Mouse (Mus musculus) adrenal gland, postnatal 36 days (tissue): ENCODE measurements at regions not wholly inside any gene's neighbourhood (a gene's known extent, or its start where the extent isn't known, plus 50 kb on each side); places are given as distances from the start of the nearest gene placed in this dataset.
"Not testable (repeated sequence)": the region's sequence is repeated elsewhere in the genome, so short reads cannot be mapped to it uniquely, and the experiment has no call there.

Experiments used
- DNase-seq, 2 experiments: peaks; one replicate each; pipeline ENCODE4 v3.0.0; 2021; ENCODE audit warnings: mixed read lengths in 1 of 2

DNA sequence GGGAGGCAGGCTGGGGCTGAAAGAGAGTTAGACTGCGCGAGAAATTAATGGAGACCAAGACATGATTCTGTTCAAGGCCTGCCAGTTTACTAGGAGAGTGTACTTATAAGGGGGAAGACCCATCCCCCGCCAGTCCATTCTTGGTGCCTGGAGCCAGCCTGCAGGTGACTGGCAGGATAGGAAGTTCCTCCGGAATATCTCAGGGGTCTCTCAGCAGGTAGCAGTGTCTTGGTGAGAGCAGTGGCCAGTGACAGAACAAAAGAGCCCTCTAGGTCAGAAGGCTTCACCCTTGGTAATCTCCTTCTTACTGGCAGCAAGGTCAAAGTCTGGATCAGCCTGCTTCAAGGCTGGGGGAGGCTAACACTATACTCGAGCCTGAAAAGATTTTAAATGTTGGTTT, 83.7 kb upstream of the Zfp804b start:
- no peak for DNase-seq

DNA sequence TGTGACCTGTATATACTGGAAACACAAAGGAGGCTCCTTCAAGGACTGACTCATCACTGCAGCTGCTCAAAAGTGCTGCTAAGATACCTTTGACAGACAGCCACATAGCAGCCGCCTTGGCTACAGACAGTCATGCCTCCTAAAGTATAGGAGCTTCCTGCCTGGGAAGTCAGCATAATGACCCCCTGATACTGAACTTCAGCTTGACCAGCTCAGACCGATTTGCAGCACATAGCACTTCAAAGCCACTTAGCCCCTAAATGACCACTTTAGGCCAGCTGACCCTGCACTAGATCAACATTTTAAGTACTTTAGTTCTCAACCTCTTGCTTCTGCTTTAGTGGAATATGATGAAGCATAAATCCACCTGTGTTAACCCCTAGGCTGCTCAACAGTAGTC, 91.9 kb upstream of the Zfp804b start:
- no peak for DNase-seq

DNA sequence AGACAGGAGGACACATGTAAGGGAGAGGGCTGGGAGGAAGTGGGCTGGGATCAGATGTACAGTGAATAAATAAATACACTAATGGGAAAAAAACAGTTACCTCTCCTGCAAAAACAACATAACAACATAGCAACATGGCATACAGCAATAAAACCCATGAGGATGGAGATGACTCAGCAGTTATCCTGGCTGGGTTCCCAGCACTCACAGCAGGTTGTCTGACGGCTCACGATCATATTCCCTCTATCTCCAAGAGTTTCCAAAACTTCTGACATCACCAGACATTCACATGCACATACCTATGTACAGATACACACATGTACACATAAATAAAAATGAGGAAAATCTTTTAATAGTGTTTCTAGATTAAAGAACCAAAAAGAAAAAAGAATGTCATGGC, 103.4 kb upstream of the Zfp804b start:
- no peak for DNase-seq

DNA sequence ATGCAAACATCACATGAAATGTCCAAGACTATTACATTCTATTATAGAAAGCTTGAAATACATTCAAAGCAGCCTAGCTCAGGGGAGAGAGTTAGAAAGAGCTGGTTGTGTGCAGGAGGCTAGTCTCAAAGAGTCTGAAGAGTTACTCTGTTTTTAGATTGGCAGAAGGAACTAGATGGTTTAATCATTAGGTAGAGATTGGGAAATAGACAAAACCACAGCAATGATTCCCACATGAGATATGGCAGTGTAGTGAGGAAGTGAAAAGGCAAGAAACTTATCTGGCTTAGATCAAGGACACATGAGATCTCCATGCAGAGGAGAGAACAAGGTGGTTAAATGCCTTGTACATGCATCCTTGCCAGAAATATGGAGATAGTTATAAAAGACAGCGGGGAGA, 110.3 kb upstream of the Zfp804b start:
- DNase-seq = no peak

DNA sequence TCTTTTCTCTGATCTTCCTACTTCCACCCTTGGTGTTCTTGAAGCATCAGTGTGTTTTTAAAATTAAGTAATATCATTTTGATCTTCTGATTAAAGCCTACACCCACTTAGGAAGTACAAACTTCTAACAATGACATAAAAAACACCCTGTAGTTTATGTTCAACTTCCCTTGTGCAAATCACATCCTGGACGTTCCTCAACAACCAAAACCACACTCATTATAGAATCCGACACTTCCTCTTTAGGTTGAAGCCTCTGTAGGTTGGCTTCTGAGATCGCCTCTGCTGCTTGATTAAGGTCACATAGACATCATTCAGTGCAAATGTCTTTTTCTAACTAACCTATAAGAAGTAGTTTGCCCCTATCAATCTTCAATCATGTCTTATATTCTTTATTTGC, 112.5 kb upstream of the Zfp804b start:
- no peak for DNase-seq

DNA sequence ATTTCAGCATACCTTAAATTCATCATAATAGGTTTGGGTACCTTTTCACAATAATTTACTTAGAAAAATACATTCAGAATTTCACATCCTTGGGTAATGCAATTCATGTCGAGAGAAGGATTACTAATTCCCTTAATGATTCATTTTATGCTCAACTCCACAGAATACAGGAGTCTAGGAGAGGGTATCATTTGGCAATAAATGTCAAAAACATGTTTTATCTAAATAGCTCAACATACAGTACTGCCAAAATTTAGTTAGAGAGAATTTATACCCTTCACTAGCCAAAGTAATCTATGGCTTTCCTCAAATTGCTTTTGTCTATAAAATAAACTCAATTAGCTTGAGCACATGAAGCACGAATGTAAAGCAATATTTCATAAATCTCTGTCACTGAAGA, 144.6 kb upstream of the Zfp804b start:
- DNase-seq = no peak

DNA sequence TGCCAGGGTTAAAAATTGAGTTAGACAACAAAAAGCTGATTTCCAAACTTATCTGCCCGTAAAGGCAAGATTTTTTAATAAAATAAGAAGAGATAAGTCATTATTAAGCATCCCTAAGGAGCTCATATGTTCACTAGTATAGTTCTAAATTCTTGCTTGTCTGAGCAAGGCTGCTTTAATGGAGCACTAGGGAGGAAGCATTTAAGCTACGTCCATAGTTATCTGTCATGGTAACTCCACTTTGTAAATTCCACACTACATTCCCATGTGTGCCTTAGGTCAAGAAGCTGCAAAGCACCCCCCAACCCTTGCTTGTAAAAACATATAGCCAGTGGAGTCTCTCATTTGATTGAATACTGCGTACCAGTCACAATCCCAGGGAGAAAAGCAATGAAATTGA, 145.0 kb upstream of the Zfp804b start:
- no peak for DNase-seq

DNA sequence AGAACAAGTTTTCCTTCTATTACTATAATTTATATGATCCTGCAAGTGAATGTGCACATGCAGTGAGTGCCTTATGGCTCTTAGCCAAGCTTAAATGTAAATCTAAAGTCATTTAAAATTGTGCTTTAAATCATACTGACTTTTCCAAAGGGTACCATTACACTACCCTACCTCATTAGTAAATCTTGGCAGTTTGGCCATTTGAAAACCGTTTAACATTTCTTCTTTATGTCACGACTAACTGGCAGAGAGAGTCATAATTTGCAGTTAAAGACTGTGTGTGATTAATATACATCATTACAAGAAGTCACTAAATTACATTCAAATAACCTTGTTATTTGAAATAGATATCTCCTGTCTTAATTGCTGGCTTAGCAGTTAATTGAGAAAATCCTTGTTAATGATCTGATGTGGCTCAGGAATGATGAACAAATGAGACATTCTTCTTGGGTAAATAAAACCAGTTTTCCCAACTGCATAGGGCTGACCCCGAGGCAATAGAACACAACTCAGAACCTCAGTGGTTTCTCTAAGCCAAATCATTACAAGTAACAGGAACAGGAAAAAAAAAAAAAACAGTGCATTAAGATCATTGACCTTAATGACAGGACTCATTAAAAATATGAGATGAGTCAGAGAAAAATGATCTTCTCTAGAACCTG, 173.1 kb upstream of the Zfp804b start:
- no peak for DNase-seq

DNA sequence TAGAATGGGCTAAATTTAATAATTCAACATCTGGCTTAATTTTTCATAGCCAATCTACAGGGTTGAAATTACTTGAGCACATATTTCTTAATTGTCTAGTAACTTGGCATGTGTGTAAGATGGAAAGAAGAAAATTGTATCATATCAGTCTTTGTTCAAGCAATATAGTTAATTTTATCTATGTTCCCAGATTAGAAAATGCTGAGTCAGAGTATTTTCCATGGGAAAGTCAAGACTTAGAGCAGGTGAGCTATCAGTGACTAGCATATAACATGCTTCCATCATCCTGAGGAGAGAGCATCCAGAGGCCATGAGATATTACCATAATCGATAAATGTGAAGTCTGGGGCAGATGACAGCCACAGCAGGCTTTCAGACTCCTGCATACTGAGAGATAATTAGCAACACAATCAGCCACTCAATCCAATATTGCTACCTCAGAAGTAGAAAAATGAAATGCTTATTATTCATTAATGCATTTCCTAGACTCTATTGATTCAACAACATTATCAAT, 188.2 kb upstream of the Zfp804b start:
- DNase-seq = no peak

DNA sequence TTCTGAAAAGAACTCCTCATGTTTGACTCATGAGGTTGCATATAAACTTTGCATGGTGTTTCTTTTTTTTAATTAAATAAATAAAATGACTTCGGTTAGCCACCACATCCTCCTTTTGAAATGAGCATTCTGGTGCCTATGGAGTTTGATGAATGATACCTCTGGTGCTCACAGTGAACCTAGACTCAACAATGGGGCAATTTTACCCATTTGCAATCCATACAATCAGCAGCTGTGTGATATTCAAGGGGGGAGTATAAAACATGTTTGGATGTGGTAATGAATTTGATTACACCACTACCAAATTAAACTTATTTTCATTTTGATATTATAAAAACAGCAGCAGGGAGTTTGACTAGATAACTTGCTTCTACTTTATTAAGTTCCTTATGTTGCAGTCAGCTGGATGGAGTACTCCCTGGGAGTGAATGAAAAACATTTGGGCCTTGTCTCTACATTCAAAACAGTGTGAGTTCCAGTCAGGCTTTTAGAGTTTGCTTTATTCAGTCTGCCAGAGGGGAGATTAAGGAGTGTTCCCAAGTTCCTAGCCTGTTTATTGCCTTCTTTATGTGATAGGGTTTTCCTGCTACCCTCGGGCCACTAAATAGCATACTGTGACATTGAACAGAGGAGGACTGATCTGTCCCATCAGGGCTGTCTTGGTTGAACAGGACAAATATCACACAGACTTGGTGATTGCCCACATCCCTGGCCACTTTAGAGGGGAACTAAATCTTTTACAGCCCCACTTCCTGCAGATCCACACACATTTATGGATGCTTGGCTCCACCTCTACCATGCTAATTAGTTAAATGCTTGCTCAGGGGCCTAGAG, 195.5 kb upstream of the Zfp804b start:
- no peak for DNase-seq

DNA sequence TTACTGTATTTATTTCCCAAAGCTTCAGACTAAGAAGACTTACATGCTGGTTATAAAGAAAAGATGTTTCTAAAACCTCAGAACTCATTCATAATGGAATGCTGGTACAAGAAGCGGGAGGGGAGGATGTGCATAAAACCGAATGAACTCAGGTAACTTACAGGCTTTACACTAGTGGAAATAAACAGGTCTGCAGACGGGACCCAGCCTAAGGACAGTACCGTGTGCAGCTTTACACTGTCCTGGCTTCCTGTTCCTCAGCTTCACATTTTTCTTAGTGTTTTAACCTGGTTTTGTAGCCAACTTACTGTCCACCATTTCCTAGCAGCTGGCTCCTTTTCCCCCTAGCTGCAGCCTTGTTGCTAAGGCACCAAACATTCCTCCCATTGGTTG, 196.1 kb upstream of the Zfp804b start:
- DNase-seq = no peak

DNA sequence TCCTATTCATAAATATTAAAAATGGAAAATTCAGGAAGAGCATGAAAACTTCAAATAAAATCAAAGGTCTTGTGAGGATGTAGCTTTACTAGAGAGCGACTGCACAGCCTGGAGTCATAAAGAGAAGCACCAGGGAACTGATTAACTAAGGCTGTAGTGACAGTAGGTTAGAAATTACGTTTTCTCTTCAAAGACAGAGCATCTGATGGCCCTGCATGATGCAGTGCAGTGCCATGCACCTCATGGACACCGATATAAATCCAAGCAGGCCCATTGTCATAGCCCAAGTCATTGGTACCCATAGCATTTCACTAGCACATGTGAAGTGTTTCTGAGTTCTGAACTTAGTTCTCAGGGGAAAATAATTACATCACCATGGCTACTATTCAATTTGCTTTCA, 199.3 kb upstream of the Zfp804b start:
- no peak for DNase-seq

DNA sequence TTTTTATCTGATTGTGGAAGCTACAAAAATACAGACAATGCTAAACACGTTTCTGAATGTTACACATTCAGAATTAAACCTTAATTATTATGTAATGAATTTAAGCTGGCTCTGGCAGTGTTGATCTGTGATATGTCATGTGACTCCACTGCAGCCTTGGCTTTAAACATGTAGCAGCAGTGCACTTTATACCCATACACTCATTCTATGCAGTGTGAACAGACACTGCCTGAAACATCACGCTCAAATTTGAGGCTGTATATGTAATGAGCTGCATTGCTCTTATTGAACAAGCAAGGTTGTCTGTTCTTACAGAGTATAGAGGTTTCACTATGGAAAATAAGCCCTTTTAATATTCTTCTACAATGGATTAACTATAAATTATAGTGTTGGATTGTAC, 235.9 kb upstream of the Zfp804b start:
- DNase-seq = no peak

DNA sequence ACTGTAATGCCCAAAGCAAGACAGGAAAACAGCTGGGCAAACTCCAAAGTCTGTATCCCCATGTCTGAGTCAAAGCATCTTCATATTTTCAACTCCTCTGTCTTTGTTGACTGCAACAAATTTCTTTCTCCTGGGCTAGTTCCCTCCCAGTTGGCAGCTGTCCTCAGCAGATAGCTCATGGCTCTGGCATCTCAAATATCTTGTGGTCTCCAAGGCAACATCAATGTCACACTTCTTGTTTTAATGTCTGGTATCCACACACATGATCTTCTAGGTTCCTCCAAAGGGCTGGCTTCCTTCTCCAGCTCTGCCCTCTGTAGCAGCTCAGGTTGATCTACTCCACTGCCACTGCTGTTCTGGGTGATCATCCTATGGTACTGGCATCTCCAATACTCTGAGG, 242.0 kb upstream of the Zfp804b start:
- DNase-seq = no peak

DNA sequence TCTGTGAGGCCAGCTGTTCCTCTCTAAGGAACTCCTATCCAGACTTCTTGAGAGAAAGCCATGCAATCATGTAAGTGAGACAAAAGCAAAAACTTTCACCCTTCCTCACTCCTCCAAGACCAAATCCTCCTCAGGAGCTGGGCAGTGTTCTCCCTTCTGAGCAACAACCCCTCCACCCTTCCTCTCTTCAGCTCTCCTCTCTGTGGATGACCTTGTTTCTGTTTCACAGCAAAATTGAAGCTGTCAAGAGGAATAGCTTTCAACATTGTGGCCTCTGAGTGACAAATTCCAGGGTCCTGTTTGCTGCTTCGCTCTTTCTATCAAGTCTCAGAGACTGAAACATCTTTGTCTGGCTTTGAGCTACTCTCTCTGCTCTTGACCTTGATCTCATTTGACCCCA, 255.9 kb upstream of the Zfp804b start:
- DNase-seq = no peak

DNA sequence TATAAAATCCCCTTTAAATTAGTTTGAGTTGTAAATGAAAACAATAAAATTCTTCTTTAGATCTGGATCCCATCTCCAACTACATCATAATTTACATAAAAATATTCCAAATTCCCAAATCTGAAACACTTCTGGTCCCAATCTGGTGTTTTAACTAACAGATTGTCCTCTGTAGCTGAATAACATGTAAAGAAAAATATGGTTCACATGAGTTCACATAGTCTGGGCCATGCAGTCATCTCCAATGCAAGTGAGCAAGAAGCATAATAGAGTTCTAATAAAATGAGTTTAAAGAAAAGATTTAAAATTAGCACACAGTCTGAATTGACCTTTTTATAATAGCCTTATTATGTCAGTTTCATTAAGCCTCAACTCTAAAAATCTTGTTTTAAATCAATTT, 263.0 kb upstream of the Zfp804b start:
- no peak for DNase-seq

DNA sequence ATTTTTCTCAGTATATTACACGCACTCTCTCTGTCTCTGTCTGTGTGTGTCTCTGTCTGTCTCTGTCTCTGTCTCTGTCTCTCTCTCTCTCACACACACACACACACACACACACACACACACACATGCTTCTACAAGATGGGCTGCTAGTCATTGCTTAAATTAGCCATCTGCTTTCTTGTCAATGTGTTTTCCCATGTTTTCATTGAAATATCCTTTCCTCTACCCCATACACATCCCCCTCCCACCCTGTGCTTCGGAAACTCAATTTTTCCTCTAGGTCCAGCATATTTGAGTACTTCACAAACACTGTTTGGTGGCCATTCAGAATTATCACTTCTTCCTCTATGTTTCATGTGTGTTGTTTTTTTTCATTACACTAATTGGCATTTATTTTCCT, 263.4 kb upstream of the Zfp804b start:
- DNase-seq = no peak

DNA sequence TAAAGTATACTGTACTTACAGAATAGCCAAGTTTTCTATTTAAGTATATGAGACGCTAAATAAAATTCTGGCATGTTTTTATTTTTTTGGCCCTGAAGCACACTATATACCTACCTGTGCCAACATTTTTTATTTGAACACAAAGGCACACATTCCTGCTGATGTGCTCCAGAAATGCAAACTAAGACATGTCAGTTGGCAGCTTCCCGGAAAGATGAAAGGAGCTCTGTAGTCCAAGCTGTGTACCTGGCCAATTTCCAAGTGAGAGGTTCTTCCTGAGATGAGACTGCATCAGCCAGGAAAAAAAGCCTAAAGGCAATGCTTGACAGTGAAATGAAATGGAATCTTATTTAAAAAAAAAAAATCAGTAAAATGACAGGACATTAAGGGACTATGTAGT, 305.0 kb upstream of the Steap4 start:
- no peak for DNase-seq

DNA sequence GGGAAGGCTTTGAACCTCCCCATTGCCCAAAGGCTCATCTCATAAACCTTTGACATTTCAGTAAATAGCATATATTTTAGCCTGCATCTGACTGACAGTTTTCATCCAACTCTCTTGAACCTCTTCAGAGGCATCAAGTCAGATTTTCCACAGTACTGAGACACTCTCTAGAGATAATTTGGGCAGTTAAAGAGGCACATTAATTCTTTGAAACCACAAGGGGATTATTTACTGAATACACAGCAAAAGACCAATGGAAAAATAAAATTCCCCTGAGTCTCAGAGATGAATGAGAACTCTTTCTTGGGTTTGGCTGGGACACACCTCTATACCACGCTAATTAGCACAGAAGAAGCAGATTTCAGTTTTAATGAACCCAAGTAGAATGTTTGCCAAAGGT, 258.5 kb upstream of the Steap4 start:
- no peak for DNase-seq

DNA sequence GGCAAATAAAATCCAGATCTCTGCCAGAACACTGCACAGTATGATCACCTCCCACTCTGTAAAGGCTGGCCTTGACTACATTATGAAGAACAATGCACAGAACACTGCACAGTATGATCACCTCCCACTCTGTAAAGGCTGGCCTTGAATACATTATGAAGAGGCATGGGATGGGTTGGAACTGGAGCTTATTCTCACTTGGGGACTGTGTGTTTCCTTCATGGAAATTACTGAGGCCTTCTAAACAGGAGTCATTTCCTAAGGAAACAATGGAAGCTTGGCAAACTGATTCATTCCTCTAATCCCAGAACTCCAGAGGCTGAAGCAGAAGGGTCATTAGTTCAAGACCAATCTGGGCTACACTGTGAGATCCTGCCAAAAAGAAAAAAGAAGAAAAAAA, 240.7 kb upstream of the Steap4 start:
- no peak for DNase-seq

DNA sequence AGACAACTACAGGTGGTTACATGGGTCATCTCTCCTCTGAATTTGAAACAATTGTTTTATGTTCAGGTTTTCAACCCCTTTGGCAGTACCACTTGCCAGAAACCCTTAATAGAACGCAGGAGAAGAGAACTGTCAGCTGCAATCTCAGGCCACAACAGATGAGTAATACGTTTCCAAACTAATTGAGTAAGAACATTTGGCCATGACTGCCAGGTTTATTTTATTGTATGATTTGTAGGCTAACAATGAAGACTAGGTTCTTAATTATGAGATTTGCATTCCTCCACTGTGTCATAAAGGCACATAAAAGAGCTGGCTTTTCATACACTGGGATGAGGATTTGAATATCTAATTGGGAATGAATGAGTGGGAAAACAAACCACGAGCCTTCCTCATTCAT, 240.2 kb upstream of the Steap4 start:
- no peak for DNase-seq

DNA sequence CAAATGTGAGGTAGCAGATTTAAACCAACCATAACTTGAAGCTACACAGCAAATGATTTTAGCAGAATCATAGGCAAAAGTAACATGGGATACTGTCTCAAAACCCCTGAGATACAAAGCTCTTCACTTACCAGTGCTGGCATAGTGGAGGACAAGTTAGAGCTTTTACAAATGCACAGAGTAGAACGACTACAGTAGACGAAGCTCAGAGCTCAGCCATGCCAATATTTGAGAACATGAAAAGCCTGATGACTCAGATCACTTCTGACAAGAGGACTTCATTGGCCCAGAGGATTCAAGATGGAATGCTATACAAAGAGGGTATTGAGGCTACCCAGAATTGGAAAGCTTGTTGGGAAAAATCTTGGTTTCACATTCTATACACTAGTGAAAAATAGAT, 239.6 kb upstream of the Steap4 start:
- DNase-seq = no peak

DNA sequence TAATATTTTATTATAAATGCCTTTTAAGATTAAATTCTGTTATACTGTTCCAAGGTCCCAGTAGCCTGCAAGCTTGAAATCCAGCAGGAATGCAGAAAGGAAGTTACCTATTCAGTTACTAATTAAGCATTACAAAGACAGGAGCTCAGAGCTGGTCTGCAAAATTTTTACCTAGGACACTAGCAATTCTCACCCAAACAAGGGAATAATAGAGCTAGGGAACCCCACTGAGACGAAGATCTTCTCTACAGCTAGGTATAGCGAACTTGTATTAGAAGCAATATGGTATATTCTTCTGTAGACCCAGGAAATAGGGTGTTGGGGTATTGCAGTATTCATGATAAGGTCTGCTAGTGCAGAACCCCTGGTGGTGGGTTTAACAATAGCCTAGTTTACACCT, 227.7 kb upstream of the Steap4 start:
- DNase-seq = not testable (repeated sequence)

DNA sequence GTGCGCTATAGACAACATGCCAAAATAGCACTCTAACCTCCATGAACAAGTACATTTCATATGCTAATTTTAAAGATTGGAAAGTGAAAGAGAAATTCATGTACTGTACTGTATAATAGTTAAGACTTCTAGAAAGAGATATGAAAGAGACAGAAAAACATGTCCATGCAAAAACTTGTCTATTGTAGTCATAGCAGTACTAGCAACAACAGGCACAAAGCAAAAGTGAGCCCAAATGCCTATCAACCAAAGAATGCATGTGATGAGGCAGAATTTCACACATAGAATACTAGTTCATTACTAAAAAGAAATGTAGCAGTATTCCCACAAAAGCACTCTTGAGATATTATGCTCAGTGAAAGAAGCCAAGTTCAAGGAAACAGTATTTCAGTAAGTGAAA, 180.4 kb upstream of the Steap4 start:
- DNase-seq = no peak
